Mouse (Mus musculus) lung, embryonic 16.5 days (tissue): ENCODE data around the gene Arid1b. TPM values are rescaled to one million over a fixed set of nuclear protein-coding genes. Genes with fewer than 3 reads are reported as not detected.

Experiments
- ATAC-seq: fragments of 200-750 bp; cut with Nextera tagmentation; 2 replicates; pipeline ENCODE4 v1.8.0; 2017; ENCODE audit warnings: low read depth, mild to moderate bottlenecking, moderate library complexity
- H3K27ac ChIP-seq: fragments of 300-500 bp; sonication (generic); 2 replicates; pipeline ENCODE4 v1.5.1; 2014; ENCODE audit warnings: mild to moderate bottlenecking, control low read depth, low read length
- H3K27me3 ChIP-seq: fragments of 300-500 bp; sonication (generic); 2 replicates; pipeline ENCODE4 v1.6.1; 2014; ENCODE audit warnings: low read depth, low read length, mixed read lengths; ENCODE audit not compliant: control insufficient read depth, insufficient read depth
- H3K36me3 ChIP-seq: fragments of 300-500 bp; sonication (generic); 2 replicates; pipeline ENCODE4 v1.6.1; 2014; ENCODE audit warnings: low read length; ENCODE audit not compliant: control insufficient read depth, insufficient read depth
- H3K4me1 ChIP-seq: fragments of 300-500 bp; sonication (generic); replicated peaks from 2 replicates; pipeline ENCODE4 v1.6.1; 2014; ENCODE audit warnings: low read length, mixed read lengths; ENCODE audit not compliant: control insufficient read depth, insufficient read depth
- H3K4me2 ChIP-seq: fragments of 300-500 bp; sonication (generic); 2 replicates; pipeline ENCODE4 v1.6.1; 2014; ENCODE audit warnings: low read depth, low read length, control low read depth
- H3K4me3 ChIP-seq: fragments of 300-500 bp; sonication (generic); 2 replicates; pipeline ENCODE4 v1.5.1; 2014; ENCODE audit warnings: mild to moderate bottlenecking, low read length, control low read depth
- H3K9ac ChIP-seq: fragments of 300-500 bp; sonication (generic); 2 replicates; pipeline ENCODE4 v1.6.1; 2014; ENCODE audit warnings: low read length, control low read depth
- H3K9me3 ChIP-seq: fragments of 300-500 bp; sonication (generic); 2 replicates; pipeline ENCODE4 v1.6.1; 2016; ENCODE audit warnings: low read length; ENCODE audit not compliant: control insufficient read depth
- WGBS: fragments of 180-500 bp; shearing (Covaris S2); extraction: QIAGEN DNeasy Blood & Tissue Kit; methylation state at CpG from one replicate; pipeline ENCODE4 v1.1.7; 2014; 5-methylcytosine and 5-hydroxymethylcytosine counted together
- polyA plus RNA-seq: library from polyadenylated mRNA; unstranded; fragments of >200 nt; fragmentation: Nextera tagmentation; extraction: Ambion mirVana; gene quantifications from 2 replicates; pipeline ENCODE4 v1.2.1, GENCODE M21; 2015

Arid1b gene
- polyA plus RNA-seq, 1 experiment from 2014 or later: 10.2 TPM

GRCm38 (mm10) chr17:5324236-5324876, 330.2 kb downstream of the Arid1b start:
- H3K36me3 ChIP-seq: peaks cover 34% of the 10 kb centered on the region
- 16% methylated on average over 10 of the region's 10 CpGs for WGBS
- no peaks in the 10 kb centered on the region for H3K9me3 ChIP-seq
- no peak overlapping the region for H3K4me2 ChIP-seq
- no peak overlapping the region for H3K9ac ChIP-seq
- H3K4me1 ChIP-seq: peaks cover 22% of the 10 kb centered on the region
- H3K4me3 ChIP-seq: no peak overlapping the region
- H3K27ac ChIP-seq: peak overlapping the region; percentile 37; the same call in 1 of the 2 replicates
- ATAC-seq: peak; percentile 77
- H3K27me3 ChIP-seq: no peaks in the 10 kb centered on the region

- H3K27ac ChIP-seq: no peak overlapping the region
- 78% methylated on average over 7 of the region's 7 CpGs for WGBS
- H3K9ac ChIP-seq: no peak overlapping the region
- H3K4me3 ChIP-seq: no peak overlapping the region
- peaks cover 30% of the 10 kb centered on the region for H3K36me3 ChIP-seq
- no peaks in the 10 kb centered on the region for H3K27me3 ChIP-seq
- peaks cover 22% of the 10 kb centered on the region for H3K4me1 ChIP-seq
- no peak overlapping the region for H3K4me2 ChIP-seq
- no peak for ATAC-seq
- no peaks in the 10 kb centered on the region for H3K9me3 ChIP-seq
Observed at GRCm38 (mm10) chr17:5326689-5327088, 332.6 kb downstream of the Arid1b start.

GRCm38 (mm10) chr17:5327480-5328180, 333.5 kb downstream of the Arid1b start:
- no peak for ATAC-seq
- H3K4me2 ChIP-seq: no peak overlapping the region
- H3K9ac ChIP-seq: no peak overlapping the region
- H3K4me1 ChIP-seq: peaks cover 22% of the 10 kb centered on the region
- 82% methylated on average over 12 of the region's 12 CpGs for WGBS
- H3K27me3 ChIP-seq: no peaks in the 10 kb centered on the region
- no peak overlapping the region for H3K4me3 ChIP-seq
- no peak overlapping the region for H3K27ac ChIP-seq
- no peaks in the 10 kb centered on the region for H3K9me3 ChIP-seq
- H3K36me3 ChIP-seq: peaks cover 33% of the 10 kb centered on the region

GRCm38 (mm10) chr17:5329478-5329877, 335.3 kb downstream of the Arid1b start:
- H3K9me3 ChIP-seq: no peaks in the 10 kb centered on the region
- no peaks in the 10 kb centered on the region for H3K27me3 ChIP-seq
- H3K9ac ChIP-seq: no peak overlapping the region
- H3K4me1 ChIP-seq: peaks cover 5% of the 10 kb centered on the region; the same call in 1 of the 2 replicates
- no peak overlapping the region for H3K4me3 ChIP-seq
- no peak for ATAC-seq
- peaks cover 37% of the 10 kb centered on the region for H3K36me3 ChIP-seq
- H3K4me2 ChIP-seq: no peak overlapping the region
- H3K27ac ChIP-seq: no peak overlapping the region
- 87% methylated on average over 4 of the region's 4 CpGs for WGBS

- 88% methylated on average over 6 of the region's 6 CpGs for WGBS
- no peak overlapping the region for H3K27ac ChIP-seq
- no peak overlapping the region for H3K4me3 ChIP-seq
- 0 out of 2 replicates have a peak, but pooled peaks cover 1% of the 10 kb centered on the region for H3K4me1 ChIP-seq
- no peak for ATAC-seq
- H3K9ac ChIP-seq: no peak overlapping the region
- H3K9me3 ChIP-seq: no peaks in the 10 kb centered on the region
- H3K36me3 ChIP-seq: peaks cover 38% of the 10 kb centered on the region
- H3K27me3 ChIP-seq: no peaks in the 10 kb centered on the region
- H3K4me2 ChIP-seq: no peak overlapping the region
Observed at GRCm38 (mm10) chr17:5330063-5330462, 335.9 kb downstream of the Arid1b start.

GRCm38 (mm10) chr17:5330644-5331043, 336.5 kb downstream of the Arid1b start:
- no peak overlapping the region for H3K27ac ChIP-seq
- H3K4me2 ChIP-seq: no peak overlapping the region
- no peaks in the 10 kb centered on the region for H3K9me3 ChIP-seq
- peaks cover 41% of the 10 kb centered on the region for H3K36me3 ChIP-seq
- H3K27me3 ChIP-seq: no peaks in the 10 kb centered on the region
- no peaks in the 10 kb centered on the region for H3K4me1 ChIP-seq
- H3K4me3 ChIP-seq: no peak overlapping the region
- no peak for ATAC-seq
- H3K9ac ChIP-seq: no peak overlapping the region
- WGBS: 90% methylated on average over 7 of the region's 7 CpGs

- Histone ChIP-seq H3K4me1 (no peaks in the 10 kb centered on the region), H3K4me2 (no peak overlapping the region), H3K9me3 (no peaks in the 10 kb centered on the region), H3K9ac (no peak overlapping the region), H3K27me3 (no peaks in the 10 kb centered on the region), H3K4me3 (no peak overlapping the region), H3K27ac (no peak overlapping the region), H3K36me3 (peaks cover 38% of the 10 kb centered on the region)
- WGBS: 78% methylated on average over 1 of the region's 1 CpGs
- ATAC-seq: no peak
Observed at GRCm38 (mm10) chr17:5331387-5331786, 337.3 kb downstream of the Arid1b start.

GRCm38 (mm10) chr17:5334567-5334966, 340.4 kb downstream of the Arid1b start:
- no peak for ATAC-seq
- H3K4me3 ChIP-seq: no peak overlapping the region
- H3K9ac ChIP-seq: no peak overlapping the region
- H3K9me3 ChIP-seq: no peaks in the 10 kb centered on the region
- no peak overlapping the region for H3K4me2 ChIP-seq
- whole genome bisulfite sequencing: 82% methylated on average over 7 of the region's 7 CpGs
- H3K27ac ChIP-seq: no peak overlapping the region
- no peaks in the 10 kb centered on the region for H3K27me3 ChIP-seq
- H3K4me1 ChIP-seq: no peaks in the 10 kb centered on the region
- H3K36me3 ChIP-seq: peaks cover 42% of the 10 kb centered on the region

GRCm38 (mm10) chr17:5344426-5344825, 350.3 kb downstream of the Arid1b start:
- peaks cover 19% of the 10 kb centered on the region for H3K36me3 ChIP-seq
- no peaks in the 10 kb centered on the region for H3K4me1 ChIP-seq
- ATAC-seq: no peak
- no peak overlapping the region for H3K4me2 ChIP-seq
- no peak overlapping the region for H3K4me3 ChIP-seq
- no peaks in the 10 kb centered on the region for H3K9me3 ChIP-seq
- no peak overlapping the region for H3K27ac ChIP-seq
- 93% methylated on average over 1 of the region's 1 CpGs for WGBS
- no peak overlapping the region for H3K9ac ChIP-seq
- H3K27me3 ChIP-seq: no peaks in the 10 kb centered on the region
